Mouse (Mus musculus): ENCODE results near the gene Acot3. TPM values are rescaled to one million over a fixed set of nuclear protein-coding genes. Genes with fewer than 3 reads are reported as not detected.

Gene Acot3
- polyA plus RNA-seq, 1 experiment from 2014 or later = 0.11 TPM

- Histone ChIP-seq H3K4me3 (ENCODE audit: low read length) (peak overlapping the region; percentile 60), H3K27ac (ENCODE audit: low read length) (no peak overlapping the region), H3K9me3 (ENCODE audit: control insufficient read depth, low read length) (no peaks in the 10 kb centered on the region), H3K4me1 (replicated peaks; ENCODE audit: control insufficient read depth, insufficient read depth, low read length) (no peaks in the 10 kb centered on the region), H3K36me3 (ENCODE audit: control insufficient read depth, insufficient read depth, low read length) (no peaks in the 10 kb centered on the region), H3K9ac (ENCODE audit: low read length) (peak overlapping the region; percentile 76), H3K4me2 (ENCODE audit: low read depth, low read length) (peak overlapping the region; percentile 87), H3K27me3 (ENCODE audit: control insufficient read depth, insufficient read depth, low read depth, low read length) (no peaks in the 10 kb centered on the region)
- 0 out of 2 replicates have a peak, but pooled peaks have one; percentile 20 for ATAC-seq (ENCODE audit: low read depth)
- 43% methylated on average over 2 of the region's 2 CpGs for WGBS
Measured at GRCm38 (mm10) chr12:84101493-84101845, 49.5 kb downstream of the Acot3 start.

GRCm38 (mm10) chr12:84107012-84107411 lies 55.1 kb downstream of the Acot3 start:
- no peaks in the 10 kb centered on the region for H3K9me3 ChIP-seq (ENCODE audit: control insufficient read depth, low read length)
- WGBS = 85% methylated on average over 3 of the region's 3 CpGs

GRCm38 (mm10) chr12:84107692-84108091 lies 55.7 kb downstream of the Acot3 start:
- H3K4me3 ChIP-seq (ENCODE audit: low read length) = no peak overlapping the region
- H3K36me3 ChIP-seq (ENCODE audit: control insufficient read depth, insufficient read depth, low read length) = no peaks in the 10 kb centered on the region
- 57% methylated on average over 1 of the region's 1 CpGs for WGBS
- H3K9me3 ChIP-seq (ENCODE audit: control insufficient read depth, low read length) = no peaks in the 10 kb centered on the region
- H3K4me2 ChIP-seq (ENCODE audit: low read depth, low read length) = no peak overlapping the region
- H3K27me3 ChIP-seq (ENCODE audit: control insufficient read depth, insufficient read depth, low read depth, low read length) = no peaks in the 10 kb centered on the region
- H3K4me1 ChIP-seq (replicated peaks; ENCODE audit: control insufficient read depth, insufficient read depth, low read length) = no peaks in the 10 kb centered on the region
- no peak overlapping the region for H3K9ac ChIP-seq (ENCODE audit: low read length)
- ATAC-seq (ENCODE audit: low read depth) = no peak
- H3K27ac ChIP-seq (ENCODE audit: low read length) = no peak overlapping the region

More at GRCm38 (mm10) chr12:84107012-84107411, 55.1 kb downstream of the Acot3 start:
- H3K9ac ChIP-seq (ENCODE audit: low read length) = no peak overlapping the region
- no peak overlapping the region for H3K27ac ChIP-seq (ENCODE audit: low read length)
- H3K27me3 ChIP-seq (ENCODE audit: control insufficient read depth, insufficient read depth, low read depth, low read length) = no peaks in the 10 kb centered on the region
- H3K4me1 ChIP-seq (replicated peaks; ENCODE audit: control insufficient read depth, insufficient read depth, low read length) = no peaks in the 10 kb centered on the region
- no peaks in the 10 kb centered on the region for H3K36me3 ChIP-seq (ENCODE audit: control insufficient read depth, insufficient read depth, low read length)
- no peak for ATAC-seq (ENCODE audit: low read depth)
- no peak overlapping the region for H3K4me2 ChIP-seq (ENCODE audit: low read depth, low read length)
- no peak overlapping the region for H3K4me3 ChIP-seq (ENCODE audit: low read length)

- Histone ChIP-seq H3K4me3 (ENCODE audit: low read length) (no peak overlapping the region), H3K27ac (ENCODE audit: low read length) (no peak overlapping the region), H3K9me3 (ENCODE audit: control insufficient read depth, low read length) (no peaks in the 10 kb centered on the region), H3K27me3 (ENCODE audit: control insufficient read depth, insufficient read depth, low read depth, low read length) (no peaks in the 10 kb centered on the region), H3K4me1 (replicated peaks; ENCODE audit: control insufficient read depth, insufficient read depth, low read length) (peaks cover 2% of the 10 kb centered on the region), H3K9ac (ENCODE audit: low read length) (no peak overlapping the region), H3K36me3 (ENCODE audit: control insufficient read depth, insufficient read depth, low read length) (no peaks in the 10 kb centered on the region), H3K4me2 (ENCODE audit: low read depth, low read length) (no peak overlapping the region)
- ATAC-seq (ENCODE audit: low read depth) = no peak
- 66% methylated on average over 1 of the region's 1 CpGs for WGBS
Measured at GRCm38 (mm10) chr12:84109924-84110323, 58.0 kb downstream of the Acot3 start.

Other genes with a start within 250 kb of the Acot3 start
- 46.1 and 46.6 TPM in 2 replicates for gene Numb, start 130.2 kb upstream of the Acot3 start, polyA plus RNA-seq (2015; fragmentation: Nextera tagmentation; extraction: Ambion mirVana)
- 8.1 and 8.9 TPM in 2 replicates for gene Riox1, start 101.5 kb upstream of the Acot3 start, polyA plus RNA-seq (2015; fragmentation: Nextera tagmentation; extraction: Ambion mirVana)
- not detected in 2 replicates for gene Heatr4, start 67.3 kb upstream of the Acot3 start, polyA plus RNA-seq (2015; fragmentation: Nextera tagmentation; extraction: Ambion mirVana)
- gene Acot2, start 64.3 kb upstream of the Acot3 start, polyA plus RNA-seq (2015; fragmentation: Nextera tagmentation; extraction: Ambion mirVana) = 40.9 and 43.6 TPM in 2 replicates
- gene Acot1, start 42.7 kb upstream of the Acot3 start, polyA plus RNA-seq (2015; fragmentation: Nextera tagmentation; extraction: Ambion mirVana) = 82.2 and 86.7 TPM in 2 replicates
- gene Acot4, start 13.8 kb upstream of the Acot3 start, polyA plus RNA-seq (2015; fragmentation: Nextera tagmentation; extraction: Ambion mirVana) = 0.47 and 0.58 TPM in 2 replicates
- gene Gm49366, start 13.2 kb upstream of the Acot3 start, polyA plus RNA-seq (2015; fragmentation: Nextera tagmentation; extraction: Ambion mirVana) = not detected in 2 replicates
- gene Acot5, start 17.2 kb downstream of the Acot3 start, polyA plus RNA-seq (2015; fragmentation: Nextera tagmentation; extraction: Ambion mirVana) = not detected in 2 replicates
- 1.1 and 1.8 TPM in 2 replicates for gene Acot6, start 48.5 kb downstream of the Acot3 start, polyA plus RNA-seq (2015; fragmentation: Nextera tagmentation; extraction: Ambion mirVana)
- gene Dnal1, start 62.2 kb downstream of the Acot3 start, polyA plus RNA-seq (2015; fragmentation: Nextera tagmentation; extraction: Ambion mirVana) = 5.7 and 8.6 TPM in 2 replicates
- gene Pnma1, start 96.3 kb downstream of the Acot3 start, polyA plus RNA-seq (2015; fragmentation: Nextera tagmentation; extraction: Ambion mirVana) = 2.0 and 2.2 TPM in 2 replicates
- 11.1 and 12.1 TPM in 2 replicates for gene Elmsan1, start 166.7 kb downstream of the Acot3 start, polyA plus RNA-seq (2015; fragmentation: Nextera tagmentation; extraction: Ambion mirVana)
- gene Ptgr2, start 233.1 kb downstream of the Acot3 start, polyA plus RNA-seq (2015; fragmentation: Nextera tagmentation; extraction: Ambion mirVana) = 29.1 and 31.3 TPM in 2 replicates